Mouse (Mus musculus): ENCODE results near the gene Zpr1. TPM values are rescaled to one million over a fixed set of nuclear protein-coding genes. Genes with fewer than 3 reads are reported as not detected.

Zpr1 gene
- polyA plus RNA-seq, 1 experiment: 64.6 TPM

GRCm38 (mm10) chr9:46230450-46230975 lies 42.4 kb upstream of the Zpr1 start:
- no peak overlapping the region for H3K27ac ChIP-seq (ENCODE audit: control insufficient read depth, insufficient read depth, low read depth, low read length, poor library complexity)
- no peak overlapping the region for H3K4me3 ChIP-seq (replicated peaks; ENCODE audit: control insufficient read depth, low read depth, low read length)
- TF ChIP-seq CTCF (IDR thresholded peaks at IDR 0.05; ENCODE audit: control insufficient read depth, insufficient read depth, low read length): no peak
- no peak for TF ChIP-seq POLR2A (IDR thresholded peaks at IDR 0.05; ENCODE audit: borderline replicate concordance, control insufficient read depth, low read depth, low read length)
- H3K4me1 ChIP-seq (ENCODE audit: control insufficient read depth, insufficient read depth, low read length): no peaks in the 10 kb centered on the region; the same call in 1 of the 2 replicates
- 43% methylated on average over 13 of the region's 13 CpGs for WGBS

GRCm38 (mm10) chr9:46235196-46235595 lies 37.7 kb upstream of the Zpr1 start:
- H3K4me1 ChIP-seq (ENCODE audit: control insufficient read depth, insufficient read depth, low read length): no peaks in the 10 kb centered on the region
- no peak overlapping the region for H3K27ac ChIP-seq (ENCODE audit: control insufficient read depth, insufficient read depth, low read depth, low read length, poor library complexity)
- WGBS: 72% methylated on average over 6 of the region's 6 CpGs
- H3K4me3 ChIP-seq (replicated peaks; ENCODE audit: control insufficient read depth, low read depth, low read length): no peak overlapping the region
- TF ChIP-seq CTCF (IDR thresholded peaks at IDR 0.05; ENCODE audit: control insufficient read depth, insufficient read depth, low read length): no peak
- TF ChIP-seq POLR2A (IDR thresholded peaks at IDR 0.05; ENCODE audit: borderline replicate concordance, control insufficient read depth, low read depth, low read length): no peak

GRCm38 (mm10) chr9:46235596-46235648 lies 37.4 kb upstream of the Zpr1 start, which contains the start of gene Apoc3:
Gene Apoc3, minus strand, starts transcription at chr9:46235636.
- no peak within 1 kb of the TSS for H3K4me3 ChIP-seq (replicated peaks; ENCODE audit: control insufficient read depth, low read depth, low read length)

GRCm38 (mm10) chr9:46235649-46236048 lies 37.2 kb upstream of the Zpr1 start:
- WGBS: 69% methylated on average over 4 of the region's 4 CpGs
- Histone ChIP-seq H3K4me3 (replicated peaks; ENCODE audit: control insufficient read depth, low read depth, low read length) (no peak overlapping the region), H3K4me1 (ENCODE audit: control insufficient read depth, insufficient read depth, low read length) (no peaks in the 10 kb centered on the region), H3K27ac (ENCODE audit: control insufficient read depth, insufficient read depth, low read depth, low read length, poor library complexity) (no peak overlapping the region)
- TF ChIP-seq CTCF (IDR thresholded peaks at IDR 0.05; ENCODE audit: control insufficient read depth, insufficient read depth, low read length) (no peak), POLR2A (IDR thresholded peaks at IDR 0.05; ENCODE audit: borderline replicate concordance, control insufficient read depth, low read depth, low read length) (no peak)

More at GRCm38 (mm10) chr9:46235596-46235648, 37.4 kb upstream of the Zpr1 start, which contains the start of gene Apoc3:
- Histone ChIP-seq H3K27ac (ENCODE audit: control insufficient read depth, insufficient read depth, low read depth, low read length, poor library complexity) (no peak within 1 kb of the TSS), H3K4me1 (ENCODE audit: control insufficient read depth, insufficient read depth, low read length) (no peaks in the 10 kb centered on the region)
- no peak for TF ChIP-seq CTCF (IDR thresholded peaks at IDR 0.05; ENCODE audit: control insufficient read depth, insufficient read depth, low read length)
- TF ChIP-seq POLR2A (IDR thresholded peaks at IDR 0.05; ENCODE audit: borderline replicate concordance, control insufficient read depth, low read depth, low read length): no peak

DNA sequence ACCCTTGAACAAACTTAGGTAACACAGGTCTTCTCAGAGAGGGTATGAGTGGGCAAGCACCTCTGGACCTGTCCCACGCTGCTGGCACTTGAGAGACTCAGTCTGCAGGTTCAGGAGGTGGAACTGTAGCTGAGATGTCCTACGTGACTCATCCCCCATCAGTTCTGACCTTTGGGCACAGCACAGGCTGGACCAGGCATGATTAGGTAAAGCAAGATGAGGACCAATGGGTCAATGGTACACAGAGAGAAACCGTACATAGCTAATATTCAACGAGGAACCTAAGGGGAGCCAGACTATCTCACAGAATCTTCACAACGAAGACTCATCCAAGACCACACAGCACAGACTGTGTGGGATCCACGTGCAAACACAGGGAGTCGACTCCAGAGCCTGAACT lies 34.0 kb upstream of the Zpr1 start:
- 71% methylated on average over 7 of the region's 7 CpGs for WGBS
- no peak for TF ChIP-seq CTCF (IDR thresholded peaks at IDR 0.05; ENCODE audit: control insufficient read depth, insufficient read depth, low read length)
- TF ChIP-seq POLR2A (IDR thresholded peaks at IDR 0.05; ENCODE audit: borderline replicate concordance, control insufficient read depth, low read depth, low read length): no peak
- H3K4me1 ChIP-seq (ENCODE audit: control insufficient read depth, insufficient read depth, low read length): no peaks in the 10 kb centered on the region
- no peak overlapping the region for H3K4me3 ChIP-seq (replicated peaks; ENCODE audit: control insufficient read depth, low read depth, low read length)
- no peak overlapping the region for H3K27ac ChIP-seq (ENCODE audit: control insufficient read depth, insufficient read depth, low read depth, low read length, poor library complexity)

GRCm38 (mm10) chr9:46240526-46241153 lies 32.2 kb upstream of the Zpr1 start, which contains the start of gene Apoa4:
Gene Apoa4, plus strand, starts transcription at chr9:46240696.
- no peak within 1 kb of the TSS for H3K4me3 ChIP-seq (replicated peaks; ENCODE audit: control insufficient read depth, low read depth, low read length)
- no peak within 1 kb of the TSS for H3K27ac ChIP-seq (ENCODE audit: control insufficient read depth, insufficient read depth, low read depth, low read length, poor library complexity)
- TF ChIP-seq CTCF (IDR thresholded peaks at IDR 0.05; ENCODE audit: control insufficient read depth, insufficient read depth, low read length): no peak
- TF ChIP-seq POLR2A (IDR thresholded peaks at IDR 0.05; ENCODE audit: borderline replicate concordance, control insufficient read depth, low read depth, low read length): no peak
- no peaks in the 10 kb centered on the region for H3K4me1 ChIP-seq (ENCODE audit: control insufficient read depth, insufficient read depth, low read length)
- 66% methylated on average over 7 of the region's 7 CpGs for WGBS

DNA sequence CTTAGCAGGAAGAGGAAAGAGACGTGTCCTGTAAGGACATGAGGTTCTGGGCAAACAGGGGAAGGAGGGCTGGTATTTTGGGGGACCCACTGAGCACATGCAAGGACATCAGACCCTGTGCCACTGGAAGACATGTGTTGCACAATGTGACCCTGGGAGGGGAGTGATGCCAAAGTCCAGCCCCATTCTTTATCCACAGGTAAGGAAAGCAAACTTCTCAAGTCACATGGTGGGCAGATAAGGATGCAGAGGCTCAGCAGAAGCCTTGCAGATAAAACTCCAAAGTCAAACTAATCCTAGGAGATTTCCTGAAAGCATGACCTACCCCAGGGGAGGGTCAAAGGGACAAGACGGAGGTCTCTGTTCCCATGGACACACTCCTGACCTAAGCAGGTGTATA lies 31.0 kb upstream of the Zpr1 start:
- H3K4me1 ChIP-seq (ENCODE audit: control insufficient read depth, insufficient read depth, low read length): no peaks in the 10 kb centered on the region
- no peak overlapping the region for H3K4me3 ChIP-seq (replicated peaks; ENCODE audit: control insufficient read depth, low read depth, low read length)
- 66% methylated on average over 2 of the region's 2 CpGs for WGBS
- TF ChIP-seq POLR2A (IDR thresholded peaks at IDR 0.05; ENCODE audit: borderline replicate concordance, control insufficient read depth, low read depth, low read length) (no peak), CTCF (IDR thresholded peaks at IDR 0.05; ENCODE audit: control insufficient read depth, insufficient read depth, low read length) (no peak)
- H3K27ac ChIP-seq (ENCODE audit: control insufficient read depth, insufficient read depth, low read depth, low read length, poor library complexity): no peak overlapping the region

DNA sequence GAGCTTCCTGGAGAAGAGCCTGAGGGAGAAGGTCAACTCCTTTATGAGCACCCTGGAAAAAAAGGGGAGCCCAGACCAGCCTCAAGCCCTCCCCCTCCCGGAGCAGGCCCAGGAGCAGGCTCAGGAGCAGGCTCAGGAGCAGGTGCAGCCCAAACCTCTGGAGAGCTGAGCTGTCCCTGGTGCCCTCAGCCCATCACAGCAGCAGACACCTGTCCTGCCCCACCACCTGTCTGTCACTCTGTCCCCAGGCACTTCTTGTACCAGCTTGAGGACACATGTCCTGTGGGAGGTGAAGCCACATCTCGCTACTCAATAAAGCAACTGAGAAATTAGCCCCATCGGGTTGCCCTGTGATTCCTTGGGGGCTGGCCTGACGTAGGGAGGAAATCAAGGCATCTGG lies 29.7 kb upstream of the Zpr1 start:
- Histone ChIP-seq H3K4me3 (replicated peaks; ENCODE audit: control insufficient read depth, low read depth, low read length) (no peak overlapping the region), H3K27ac (ENCODE audit: control insufficient read depth, insufficient read depth, low read depth, low read length, poor library complexity) (no peak overlapping the region), H3K4me1 (ENCODE audit: control insufficient read depth, insufficient read depth, low read length) (no peaks in the 10 kb centered on the region)
- TF ChIP-seq CTCF (IDR thresholded peaks at IDR 0.05; ENCODE audit: control insufficient read depth, insufficient read depth, low read length): no peak
- TF ChIP-seq POLR2A (IDR thresholded peaks at IDR 0.05; ENCODE audit: borderline replicate concordance, control insufficient read depth, low read depth, low read length): no peak
- WGBS: 63% methylated on average over 4 of the region's 4 CpGs

- WGBS: 69% methylated on average over 8 of the region's 8 CpGs
- TF ChIP-seq CTCF (IDR thresholded peaks at IDR 0.05; ENCODE audit: control insufficient read depth, insufficient read depth, low read length): no peak
- TF ChIP-seq POLR2A (IDR thresholded peaks at IDR 0.05; ENCODE audit: borderline replicate concordance, control insufficient read depth, low read depth, low read length): no peak
Observed at GRCm38 (mm10) chr9:46243584-46243983, 29.3 kb upstream of the Zpr1 start.

More at GRCm38 (mm10) chr9:46243584-46243983, 29.3 kb upstream of the Zpr1 start:
- no peaks in the 10 kb centered on the region for H3K4me1 ChIP-seq (ENCODE audit: control insufficient read depth, insufficient read depth, low read length)
- no peak overlapping the region for H3K27ac ChIP-seq (ENCODE audit: control insufficient read depth, insufficient read depth, low read depth, low read length, poor library complexity)
- H3K4me3 ChIP-seq (replicated peaks; ENCODE audit: control insufficient read depth, low read depth, low read length): no peak overlapping the region
